Mouse (Mus musculus) liver, embryonic 14.5 days (tissue): ENCODE data around the gene Snap91.

Source experiments
- CTCF ChIP-seq: IDR thresholded peaks from 2 replicates; pipeline ENCODE4 v1.5.1; 2016; ENCODE audit warnings: antibody characterized with exemption, low read depth, control low read depth
- EP300 ChIP-seq: IDR thresholded peaks from 2 replicates; pipeline ENCODE4 v1.6.1; 2016; ENCODE audit warnings: antibody characterized with exemption, low read depth

DNA sequence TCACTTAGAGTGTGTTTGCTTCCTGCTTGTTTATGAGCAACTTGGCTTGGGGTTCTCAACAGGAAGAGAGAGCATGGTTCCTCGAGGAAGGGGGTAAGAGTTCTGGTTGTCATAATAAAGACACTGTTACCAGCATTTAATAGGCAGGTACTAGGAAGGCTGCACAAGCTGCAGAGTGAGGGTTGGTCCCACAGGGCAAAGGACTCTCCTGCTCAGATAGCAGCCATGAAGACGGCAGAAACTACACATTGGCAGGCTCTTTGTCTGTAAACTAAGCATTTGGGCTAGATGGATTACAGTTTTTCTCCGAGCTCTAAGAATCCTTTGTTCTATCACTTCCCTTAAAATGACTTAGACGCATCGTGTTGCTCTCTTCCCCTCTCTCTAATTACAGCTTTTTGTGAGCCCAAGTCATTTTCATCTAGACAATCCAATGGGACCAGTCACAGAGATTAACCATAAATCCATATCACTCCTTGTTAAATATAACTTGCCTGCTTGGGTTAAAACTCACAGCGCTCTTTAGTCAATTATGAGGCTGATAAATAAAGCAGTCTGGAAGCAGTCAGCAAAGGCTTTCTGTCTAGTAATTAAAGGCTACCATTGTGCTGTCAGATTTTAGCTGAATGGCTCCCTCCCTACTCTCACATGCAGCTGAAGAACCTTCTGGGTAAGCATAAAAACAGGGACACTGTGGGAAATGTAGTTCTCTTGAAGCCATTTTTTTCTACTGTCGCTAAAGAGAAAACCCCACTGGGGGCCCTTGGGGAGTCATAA lies 154.7 kb downstream of the Snap91 start:
- TF ChIP-seq CTCF (no peak), EP300 (no peak)
